In the genomic region with DNA sequence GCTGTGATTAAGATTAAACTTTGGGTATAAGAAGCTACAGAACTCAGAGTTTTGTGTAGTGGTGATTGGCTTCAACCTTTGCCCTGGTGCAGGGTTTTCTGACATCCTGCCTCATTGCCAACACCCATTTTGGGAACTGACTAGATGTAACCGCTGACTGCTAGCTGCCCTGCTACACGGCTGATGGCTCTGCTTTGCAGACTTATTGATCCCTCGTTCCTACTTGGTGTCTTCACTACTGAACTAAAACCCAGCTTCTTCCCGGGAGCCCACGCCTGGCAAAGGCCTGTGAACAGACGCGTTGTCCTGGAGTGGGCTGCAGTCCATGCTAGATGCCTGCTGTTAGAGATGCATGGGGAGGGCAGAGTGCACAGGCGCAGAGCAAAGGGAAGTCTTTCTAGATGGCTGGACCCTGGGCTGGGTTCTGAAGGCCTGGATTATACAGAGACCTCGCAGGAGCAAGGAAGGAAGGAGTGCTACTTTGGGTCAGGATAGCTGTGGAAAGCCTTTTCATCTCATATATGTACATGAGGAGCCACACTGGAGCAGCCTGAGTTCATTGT, we compare ENCODE assay signal across 17 mouse cellular contexts.
A peak's percentile ranks its signal among the peaks of the same experiment; 100 is the strongest.
DNase-seq lines count a peak whose midpoint lies in the region; ATAC-seq and TF ChIP-seq lines count a peak whose summit lies in the region.
"Had no signal": no experiment of that assay in that cellular context is flagged by ENCODE, and none has a peak within 500 bp of the region (broad histone marks: within the 10 kb centered on the region; RNA-seq: fewer than 3 reads in every experiment).

No protein-coding gene starts in this region.

- TF ChIP-seq EP300 in stomach, postnatal 0 days (optimal IDR thresholded peaks at IDR 0.05): no peak

- DNase-seq in cerebellum, postnatal 4 days (ENCODE audit: low spot score in 2 of 2): no peak
- DNase-seq in kidney, adult 11 months: no peak
- no peak for DNase-seq in stomach, postnatal 0 days (ENCODE audit: low spot score)
- no peak for DNase-seq in ovary, postnatal 10 days (ENCODE audit: low spot score)
- DNase-seq: retina, postnatal 1 day; spleen, adult 18-20 months; thymus, postnatal 4 days had no signal

- no peak overlapping the region for H3K4me3 ChIP-seq in kidney, embryonic 15.5 days (replicated peaks)
- no peak overlapping the region for H3K4me3 ChIP-seq in stomach, embryonic 15.5 days (replicated peaks)
- H3K4me3 ChIP-seq in stomach, postnatal 0 days (ENCODE audit: low read depth, low read length): no peak overlapping the region
- H3K4me3 ChIP-seq in stomach, embryonic 16.5 days (replicated peaks; ENCODE audit: low read length): no peak overlapping the region
- H3K4me3 ChIP-seq: erythroblast, embryonic 14.5 days; heart, embryonic 15.5 days; limb, embryonic 15.5 days; megakaryocyte, embryonic 14.5 days; neural tube, embryonic 12.5 days had no signal

- no peak overlapping the region for H3K9ac ChIP-seq in kidney, embryonic 15.5 days
- 0 out of 2 replicates have a peak overlapping the region, but pooled peaks have one; percentile 9 for H3K9ac ChIP-seq in stomach, embryonic 15.5 days
- no peak overlapping the region for H3K9ac ChIP-seq in stomach, postnatal 0 days (ENCODE audit: low read length)
- H3K9ac ChIP-seq in stomach, embryonic 16.5 days (ENCODE audit: low read length): no peak overlapping the region
- H3K9ac ChIP-seq: heart, embryonic 15.5 days; limb, embryonic 15.5 days; neural tube, embryonic 12.5 days had no signal

- 89% methylated on average over 9 of the region's 9 CpGs for WGBS in kidney, embryonic 15.5 days
- 90% methylated on average over 9 of the region's 9 CpGs for WGBS in stomach, embryonic 15.5 days
- 81% methylated on average over 9 of the region's 9 CpGs for WGBS in stomach, postnatal 0 days
- WGBS in stomach, embryonic 16.5 days: 87% methylated on average over 9 of the region's 9 CpGs

- no peaks in the 10 kb centered on the region for H3K27me3 ChIP-seq in kidney, embryonic 15.5 days
- H3K27me3 ChIP-seq in stomach, embryonic 15.5 days (replicated peaks): no peaks in the 10 kb centered on the region
- H3K27me3 ChIP-seq in stomach, postnatal 0 days (ENCODE audit: control insufficient read depth, insufficient read depth, low read length): no peaks in the 10 kb centered on the region
- no peaks in the 10 kb centered on the region for H3K27me3 ChIP-seq in stomach, embryonic 16.5 days (ENCODE audit: control insufficient read depth, insufficient read depth, low read length)
- H3K27me3 ChIP-seq: CH12.LX; heart, embryonic 15.5 days; limb, embryonic 15.5 days; megakaryocyte, embryonic 14.5 days; neural tube, embryonic 12.5 days had no signal

- 0 out of 2 replicates have a peak, but pooled peaks have one; percentile 32 for ATAC-seq in cerebellum, adult (ENCODE audit: insufficient number of reproducible peaks, low FRiP score, low TSS enrichment)
- ATAC-seq in kidney, embryonic 15.5 days (replicated peaks; ENCODE audit: low FRiP score): no peak
- no peak for ATAC-seq in stomach, embryonic 15.5 days (ENCODE audit: insufficient read depth, low FRiP score, low read depth)
- ATAC-seq in stomach, postnatal 0 days (ENCODE audit: low FRiP score, low TSS enrichment): no peak
- ATAC-seq in stomach, embryonic 16.5 days (ENCODE audit: insufficient read depth, low FRiP score): no peak

- no peaks in the 10 kb centered on the region for H3K9me3 ChIP-seq in kidney, embryonic 15.5 days (replicated peaks)
- H3K9me3 ChIP-seq in stomach, embryonic 15.5 days: no peaks in the 10 kb centered on the region
- H3K9me3 ChIP-seq in stomach, postnatal 0 days (ENCODE audit: control insufficient read depth, low read length): no peaks in the 10 kb centered on the region
- H3K9me3 ChIP-seq in stomach, embryonic 16.5 days (replicated peaks; ENCODE audit: control insufficient read depth, low read length): no peaks in the 10 kb centered on the region
- H3K9me3 ChIP-seq: heart, embryonic 15.5 days; limb, embryonic 15.5 days; megakaryocyte, embryonic 14.5 days; neural tube, embryonic 12.5 days had no signal

- H3K4me1 ChIP-seq in kidney, embryonic 15.5 days: peaks cover 33% of the 10 kb centered on the region
- peaks cover 30% of the 10 kb centered on the region for H3K4me1 ChIP-seq in stomach, embryonic 15.5 days
- H3K4me1 ChIP-seq in stomach, postnatal 0 days (replicated peaks; ENCODE audit: control insufficient read depth, insufficient read depth): peaks cover 5% of the 10 kb centered on the region; the same call in 1 of the 2 replicates
- H3K4me1 ChIP-seq in stomach, embryonic 16.5 days (ENCODE audit: control insufficient read depth, insufficient read depth, low read length): peaks cover 35% of the 10 kb centered on the region

- H3K4me2 ChIP-seq in kidney, embryonic 15.5 days: no peak overlapping the region
- no peak overlapping the region for H3K4me2 ChIP-seq in stomach, embryonic 15.5 days
- H3K4me2 ChIP-seq in stomach, postnatal 0 days (replicated peaks; ENCODE audit: low read depth): no peak overlapping the region
- no peak overlapping the region for H3K4me2 ChIP-seq in stomach, embryonic 16.5 days (ENCODE audit: low read depth, low read length)
- H3K4me2 ChIP-seq: heart, embryonic 15.5 days; limb, embryonic 15.5 days; neural tube, embryonic 12.5 days had no signal

- no peak for TF ChIP-seq CTCF in stomach, postnatal 0 days (IDR thresholded peaks at IDR 0.05; ENCODE audit: low read depth)

- H3K36me3 ChIP-seq in kidney, embryonic 15.5 days: no peaks in the 10 kb centered on the region
- no peaks in the 10 kb centered on the region for H3K36me3 ChIP-seq in stomach, embryonic 15.5 days
- no peaks in the 10 kb centered on the region for H3K36me3 ChIP-seq in stomach, postnatal 0 days (ENCODE audit: control insufficient read depth, insufficient read depth, low read length)
- H3K36me3 ChIP-seq in stomach, embryonic 16.5 days (ENCODE audit: control insufficient read depth, insufficient read depth, low read length): no peaks in the 10 kb centered on the region
- H3K36me3 ChIP-seq: heart, embryonic 15.5 days; limb, embryonic 15.5 days; neural tube, embryonic 12.5 days had no signal

- H3K27ac ChIP-seq in kidney, embryonic 15.5 days: peak overlapping the region; percentile 10
- H3K27ac ChIP-seq in stomach, embryonic 15.5 days: no peak overlapping the region
- no peak overlapping the region for H3K27ac ChIP-seq in stomach, postnatal 0 days (replicated peaks)
- 0 out of 2 replicates have a peak overlapping the region, but pooled peaks have one; percentile 13 for H3K27ac ChIP-seq in stomach, embryonic 16.5 days (ENCODE audit: low read length)
- H3K27ac ChIP-seq: heart, embryonic 15.5 days; limb, embryonic 15.5 days; neural tube, embryonic 12.5 days had no signal

Comparison
In these comparisons a context has a peak if more than half of its experiments do, and no peak if none do; other contexts are left out.
1. H3K27ac ChIP-seq: peak in kidney, embryonic 15.5 days (single experiment) and stomach, embryonic 16.5 days (single experiment); none in stomach, embryonic 15.5 days (single experiment) and stomach, postnatal 0 days (single experiment).